Mouse (Mus musculus): Measurements from ENCODE around the gene Ncor2. TPM values are rescaled to one million over a fixed set of nuclear protein-coding genes. Genes with fewer than 3 reads are reported as not detected.

Ncor2 gene
- polyA plus RNA-seq, 1 experiment from 2014 or later: 27.5 TPM

DNA sequence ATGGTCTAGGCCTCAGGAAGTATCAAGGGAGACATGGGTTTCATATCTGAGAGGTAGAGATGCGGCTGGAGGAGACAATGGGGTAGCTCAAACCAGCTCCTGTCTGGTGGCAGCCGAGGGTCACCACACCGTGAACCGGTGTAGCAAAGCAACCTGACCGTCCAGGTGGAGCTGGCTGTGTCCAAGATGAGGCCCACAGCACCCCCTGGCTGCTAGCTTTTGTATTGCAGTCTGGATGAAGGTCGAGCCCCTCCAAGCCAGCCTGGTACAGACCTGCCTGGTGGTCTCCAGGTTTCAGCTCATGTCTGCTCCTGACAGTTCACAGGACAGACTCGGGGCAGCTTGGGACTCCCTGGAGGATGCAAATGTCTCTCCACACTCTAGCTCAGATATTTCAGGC is 164.5 kb downstream of the Ncor2 start:
- 0 out of 2 replicates have a peak, but pooled peaks have one; percentile 5 for ATAC-seq (replicated peaks; ENCODE audit: low FRiP score, low TSS enrichment, low read depth)
- H3K27me3 ChIP-seq (replicated peaks; ENCODE audit: control insufficient read depth, insufficient read depth, low read length): no peaks in the 10 kb centered on the region
- H3K4me3 ChIP-seq (ENCODE audit: low read depth, low read length): no peak overlapping the region
- H3K27ac ChIP-seq (ENCODE audit: low read depth): no peak overlapping the region
- no peaks in the 10 kb centered on the region for H3K9me3 ChIP-seq (ENCODE audit: control insufficient read depth, low read length)
- DNase-seq (ENCODE audit: low spot score): peak; percentile 89
- WGBS: 61% methylated on average over 7 of the region's 7 CpGs
- H3K4me2 ChIP-seq (ENCODE audit: low read length): no peak overlapping the region
- peaks cover 59% of the 10 kb centered on the region for H3K36me3 ChIP-seq (ENCODE audit: control insufficient read depth, insufficient read depth, low read length)
- no peaks in the 10 kb centered on the region for H3K4me1 ChIP-seq (replicated peaks; ENCODE audit: control insufficient read depth, insufficient read depth, low read length)
- no peak overlapping the region for H3K9ac ChIP-seq (ENCODE audit: low read length)

GRCm38 (mm10) chr5:125011628-125012027 is 167.4 kb downstream of the Ncor2 start:
- Histone ChIP-seq H3K9me3 (ENCODE audit: control insufficient read depth, low read length) (no peaks in the 10 kb centered on the region), H3K36me3 (ENCODE audit: control insufficient read depth, insufficient read depth, low read length) (peaks cover 32% of the 10 kb centered on the region), H3K4me1 (replicated peaks; ENCODE audit: control insufficient read depth, insufficient read depth, low read length) (peaks cover 7% of the 10 kb centered on the region; the same call in 1 of the 2 replicates), H3K4me3 (ENCODE audit: low read depth, low read length) (no peak overlapping the region), H3K9ac (ENCODE audit: low read length) (no peak overlapping the region), H3K27ac (ENCODE audit: low read depth) (no peak overlapping the region), H3K27me3 (replicated peaks; ENCODE audit: control insufficient read depth, insufficient read depth, low read length) (no peaks in the 10 kb centered on the region), H3K4me2 (ENCODE audit: low read length) (no peak overlapping the region)
- no peak for ATAC-seq (replicated peaks; ENCODE audit: low FRiP score, low TSS enrichment, low read depth)
- DNase-seq (ENCODE audit: low spot score): no peak
- WGBS: 93% methylated on average over 8 of the region's 8 CpGs

DNA sequence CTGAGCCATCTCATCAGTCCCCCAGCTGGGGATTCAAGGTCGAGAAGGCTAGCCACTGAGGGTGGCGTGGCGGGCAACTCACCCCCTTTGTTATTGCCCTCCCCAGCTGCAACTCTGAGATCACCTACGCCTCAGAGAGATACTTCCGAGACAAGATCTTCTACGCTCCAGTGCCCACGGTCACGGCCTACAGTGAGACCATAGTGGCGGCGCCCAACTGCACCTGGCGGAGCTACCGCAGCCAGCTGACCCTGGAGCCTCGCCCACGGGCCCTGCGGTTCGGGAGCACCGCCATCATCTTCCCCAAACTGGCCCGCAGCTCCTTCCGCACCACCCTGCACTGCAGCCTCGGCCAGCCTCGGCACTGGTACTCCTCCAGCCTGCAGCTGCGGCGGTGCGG is 167.9 kb downstream of the Ncor2 start:
- peaks cover 11% of the 10 kb centered on the region for H3K4me1 ChIP-seq (replicated peaks; ENCODE audit: control insufficient read depth, insufficient read depth, low read length)
- no peak for DNase-seq (ENCODE audit: low spot score)
- H3K27me3 ChIP-seq (replicated peaks; ENCODE audit: control insufficient read depth, insufficient read depth, low read length): no peaks in the 10 kb centered on the region
- no peak for ATAC-seq (replicated peaks; ENCODE audit: low FRiP score, low TSS enrichment, low read depth)
- 92% methylated on average over 24 of the region's 24 CpGs for WGBS
- no peaks in the 10 kb centered on the region for H3K9me3 ChIP-seq (ENCODE audit: control insufficient read depth, low read length)
- H3K4me2 ChIP-seq (ENCODE audit: low read length): no peak overlapping the region
- H3K36me3 ChIP-seq (ENCODE audit: control insufficient read depth, insufficient read depth, low read length): peaks cover 27% of the 10 kb centered on the region
- H3K27ac ChIP-seq (ENCODE audit: low read depth): no peak overlapping the region
- H3K4me3 ChIP-seq (ENCODE audit: low read depth, low read length): no peak overlapping the region
- no peak overlapping the region for H3K9ac ChIP-seq (ENCODE audit: low read length)

GRCm38 (mm10) chr5:125006896-125007295 is 172.1 kb downstream of the Ncor2 start:
- H3K9ac ChIP-seq (ENCODE audit: low read length): no peak overlapping the region
- peaks cover 16% of the 10 kb centered on the region for H3K27me3 ChIP-seq (replicated peaks; ENCODE audit: control insufficient read depth, insufficient read depth, low read length)
- H3K9me3 ChIP-seq (ENCODE audit: control insufficient read depth, low read length): no peaks in the 10 kb centered on the region
- H3K4me3 ChIP-seq (ENCODE audit: low read depth, low read length): no peak overlapping the region
- H3K4me1 ChIP-seq (replicated peaks; ENCODE audit: control insufficient read depth, insufficient read depth, low read length): peaks cover 22% of the 10 kb centered on the region
- 62% methylated on average over 5 of the region's 5 CpGs for whole genome bisulfite sequencing
- H3K27ac ChIP-seq (ENCODE audit: low read depth): no peak overlapping the region
- ATAC-seq (replicated peaks; ENCODE audit: low FRiP score, low TSS enrichment, low read depth): no peak; the same call in 1 of the 2 replicates
- no peak for DNase-seq (ENCODE audit: low spot score)
- no peak overlapping the region for H3K4me2 ChIP-seq (ENCODE audit: low read length)
- H3K36me3 ChIP-seq (ENCODE audit: control insufficient read depth, insufficient read depth, low read length): peaks cover 1% of the 10 kb centered on the region; the same call in 1 of the 2 replicates

GRCm38 (mm10) chr5:125005871-125006652 is 173.0 kb downstream of the Ncor2 start:
- WGBS: 49% methylated on average over 9 of the region's 9 CpGs
- Histone ChIP-seq H3K27me3 (replicated peaks; ENCODE audit: control insufficient read depth, insufficient read depth, low read length) (peaks cover 16% of the 10 kb centered on the region), H3K4me3 (ENCODE audit: low read depth, low read length) (no peak overlapping the region), H3K27ac (ENCODE audit: low read depth) (no peak overlapping the region), H3K9ac (ENCODE audit: low read length) (no peak overlapping the region), H3K4me1 (replicated peaks; ENCODE audit: control insufficient read depth, insufficient read depth, low read length) (peaks cover 22% of the 10 kb centered on the region), H3K36me3 (ENCODE audit: control insufficient read depth, insufficient read depth, low read length) (no peaks in the 10 kb centered on the region; the same call in 1 of the 2 replicates), H3K9me3 (ENCODE audit: control insufficient read depth, low read length) (no peaks in the 10 kb centered on the region), H3K4me2 (ENCODE audit: low read length) (no peak overlapping the region)
- ATAC-seq (replicated peaks; ENCODE audit: low FRiP score, low TSS enrichment, low read depth): no peak
- no peak for DNase-seq (ENCODE audit: low spot score)

GRCm38 (mm10) chr5:125003873-125004255 is 175.2 kb downstream of the Ncor2 start:
- Histone ChIP-seq H3K9ac (ENCODE audit: low read length) (no peak overlapping the region), H3K36me3 (ENCODE audit: control insufficient read depth, insufficient read depth, low read length) (no peaks in the 10 kb centered on the region; the same call in 1 of the 2 replicates), H3K9me3 (ENCODE audit: control insufficient read depth, low read length) (no peaks in the 10 kb centered on the region), H3K4me3 (ENCODE audit: low read depth, low read length) (peak overlapping the region; percentile 37), H3K4me2 (ENCODE audit: low read length) (peak overlapping the region; percentile 69), H3K27ac (ENCODE audit: low read depth) (no peak overlapping the region), H3K27me3 (replicated peaks; ENCODE audit: control insufficient read depth, insufficient read depth, low read length) (peaks cover 16% of the 10 kb centered on the region), H3K4me1 (replicated peaks; ENCODE audit: control insufficient read depth, insufficient read depth, low read length) (peaks cover 22% of the 10 kb centered on the region)
- no peak for DNase-seq (ENCODE audit: low spot score)
- 11% methylated on average over 15 of the region's 15 CpGs for WGBS
- ATAC-seq (replicated peaks; ENCODE audit: low FRiP score, low TSS enrichment, low read depth): no peak

DNA sequence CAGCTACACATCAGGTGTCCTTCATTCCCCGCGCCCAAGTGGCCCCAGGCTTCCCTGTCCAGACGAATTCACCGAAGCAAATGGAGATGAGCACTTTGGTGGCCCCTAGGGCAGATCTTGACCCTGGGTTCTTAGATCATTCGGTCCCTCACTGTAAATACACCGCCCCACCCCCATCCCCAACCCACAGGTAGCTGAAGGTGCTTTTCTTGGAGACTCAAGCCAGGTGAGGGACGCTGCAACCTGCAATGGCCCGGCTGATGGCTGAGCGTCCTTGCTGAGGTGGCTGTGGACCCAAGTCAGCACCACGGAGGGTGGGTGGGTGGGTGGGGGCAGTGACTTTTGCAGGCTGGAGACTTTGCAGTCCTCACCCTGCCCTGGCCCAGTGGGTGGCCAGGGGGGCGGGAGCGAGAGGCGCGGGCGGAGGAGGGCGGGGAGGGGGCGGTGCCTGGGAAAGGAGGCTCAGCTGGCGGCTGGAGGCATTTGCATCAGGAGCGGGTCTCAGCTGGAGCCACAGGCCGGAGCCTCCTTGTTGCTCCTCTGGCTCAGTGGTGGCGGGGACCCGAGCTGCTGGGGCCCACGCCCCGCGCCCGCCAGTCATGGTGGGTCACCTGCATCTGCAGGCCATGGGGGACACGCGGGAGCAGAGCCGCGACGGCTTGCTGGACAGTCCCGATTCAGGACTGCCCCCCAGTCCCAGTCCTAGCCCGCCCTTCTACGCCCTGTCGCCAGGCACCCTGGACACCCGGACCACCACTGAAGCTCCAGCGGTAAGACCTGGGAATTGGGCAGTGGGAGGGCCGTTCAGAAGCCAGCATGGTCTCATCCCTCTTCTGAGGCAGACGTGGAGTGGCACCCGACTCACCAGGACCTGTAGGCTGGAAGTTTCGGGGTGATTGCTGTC is 175.8 kb downstream of the Ncor2 start, which contains the start of gene Rflna:
Rflna (plus strand) TSS at position 253 of the 904 bp plus-strand sequence.
- WGBS: 3% methylated on average over 29 of the region's 41 CpGs
- peak; percentile 38; the same call in 1 of the 2 replicates for ATAC-seq (replicated peaks; ENCODE audit: low FRiP score, low TSS enrichment, low read depth)
- Histone ChIP-seq H3K9ac (ENCODE audit: low read length) (peak within 1 kb of the TSS; percentile 30; the same call in 1 of the 2 replicates), H3K9me3 (ENCODE audit: control insufficient read depth, low read length) (no peaks in the 10 kb centered on the region), H3K36me3 (ENCODE audit: control insufficient read depth, insufficient read depth, low read length) (no peaks in the 10 kb centered on the region), H3K27ac (ENCODE audit: low read depth) (no peak within 1 kb of the TSS), H3K4me2 (ENCODE audit: low read length) (peak within 1 kb of the TSS; percentile 69), H3K4me1 (replicated peaks; ENCODE audit: control insufficient read depth, insufficient read depth, low read length) (peaks cover 22% of the 10 kb centered on the region), H3K27me3 (replicated peaks; ENCODE audit: control insufficient read depth, insufficient read depth, low read length) (peaks cover 16% of the 10 kb centered on the region), H3K4me3 (ENCODE audit: low read depth, low read length) (peak within 1 kb of the TSS; percentile 37)
- peak; percentile 78 for DNase-seq (ENCODE audit: low spot score)

DNA sequence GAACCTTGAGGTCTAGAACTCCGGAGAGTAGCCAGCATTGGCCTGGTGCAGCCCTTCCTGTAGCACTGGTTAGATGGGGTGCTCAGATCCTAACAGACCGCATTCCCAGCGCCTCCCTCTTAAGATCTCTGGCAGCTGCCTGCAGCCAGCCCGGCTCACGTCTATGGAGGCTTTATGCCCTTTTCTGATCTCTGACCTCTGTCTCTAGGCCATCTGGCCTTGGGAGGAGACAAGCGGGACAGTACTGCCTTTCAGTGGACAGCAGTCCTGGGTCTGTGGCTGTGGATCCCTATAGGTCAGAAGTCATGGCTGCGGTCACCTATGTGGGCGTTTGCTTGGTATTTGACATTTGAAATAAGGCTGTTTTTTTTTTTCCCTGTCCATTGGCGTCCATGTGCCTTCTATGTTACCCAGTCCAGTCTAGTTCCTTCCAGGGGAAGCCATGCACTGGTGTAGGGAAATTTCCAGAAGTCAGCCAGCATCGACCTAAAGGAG is 178.2 kb downstream of the Ncor2 start:
- Histone ChIP-seq H3K9me3 (ENCODE audit: control insufficient read depth, low read length) (no peaks in the 10 kb centered on the region), H3K27me3 (replicated peaks; ENCODE audit: control insufficient read depth, insufficient read depth, low read length) (peaks cover 16% of the 10 kb centered on the region), H3K4me1 (replicated peaks; ENCODE audit: control insufficient read depth, insufficient read depth, low read length) (peaks cover 7% of the 10 kb centered on the region), H3K4me3 (ENCODE audit: low read depth, low read length) (no peak overlapping the region), H3K27ac (ENCODE audit: low read depth) (no peak overlapping the region), H3K4me2 (ENCODE audit: low read length) (no peak overlapping the region), H3K36me3 (ENCODE audit: control insufficient read depth, insufficient read depth, low read length) (no peaks in the 10 kb centered on the region), H3K9ac (ENCODE audit: low read length) (no peak overlapping the region)
- DNase-seq (ENCODE audit: low spot score): no peak
- 65% methylated on average over 10 of the region's 10 CpGs for WGBS
- ATAC-seq (replicated peaks; ENCODE audit: low FRiP score, low TSS enrichment, low read depth): no peak
